Mouse (Mus musculus): ENCODE measurements around the gene Sema7a. TPM values are rescaled to one million over a fixed set of nuclear protein-coding genes. Genes with fewer than 3 reads are reported as not detected.

The Sema7a gene
- polyA plus RNA-seq, 1 experiment from 2014 or later, result 0.64 TPM

GRCm38 (mm10) chr9:57955764-57956163 lies 15.9 kb downstream of the Sema7a start:
- WGBS, result 89% methylated on average over 6 of the region's 6 CpGs
- Histone ChIP-seq H3K9me3 (no peaks in the 10 kb centered on the region), H3K4me1 (peaks cover 7% of the 10 kb centered on the region), H3K27ac (replicated peaks) (no peak overlapping the region), H3K4me2 (replicated peaks) (no peak overlapping the region), H3K4me3 (no peak overlapping the region), H3K36me3 (peaks cover 24% of the 10 kb centered on the region), H3K27me3 (0 out of 2 replicates have a peak, but pooled peaks cover 11% of the 10 kb centered on the region), H3K9ac (replicated peaks) (no peak overlapping the region)
- no peak for ATAC-seq (ENCODE audit: low FRiP score, low read depth)

- 86% methylated on average over 9 of the region's 9 CpGs for WGBS
- Histone ChIP-seq H3K27me3 (0 out of 2 replicates have a peak, but pooled peaks cover 5% of the 10 kb centered on the region), H3K9me3 (no peaks in the 10 kb centered on the region), H3K27ac (replicated peaks) (no peak overlapping the region), H3K9ac (replicated peaks) (no peak overlapping the region), H3K4me1 (peaks cover 2% of the 10 kb centered on the region), H3K4me3 (no peak overlapping the region), H3K4me2 (replicated peaks) (no peak overlapping the region), H3K36me3 (peaks cover 29% of the 10 kb centered on the region)
- no peak for ATAC-seq (ENCODE audit: low FRiP score, low read depth)
Measured at GRCm38 (mm10) chr9:57956196-57956837, 16.4 kb downstream of the Sema7a start.

GRCm38 (mm10) chr9:57956838-57957236 lies 16.9 kb downstream of the Sema7a start:
- Histone ChIP-seq H3K9ac (replicated peaks) (no peak overlapping the region), H3K9me3 (no peaks in the 10 kb centered on the region), H3K27me3 (no peaks in the 10 kb centered on the region), H3K27ac (replicated peaks) (no peak overlapping the region), H3K4me3 (no peak overlapping the region), H3K36me3 (peaks cover 32% of the 10 kb centered on the region), H3K4me2 (replicated peaks) (no peak overlapping the region), H3K4me1 (peaks cover 6% of the 10 kb centered on the region; the same call in 1 of the 2 replicates)
- 83% methylated on average over 5 of the region's 5 CpGs for whole genome bisulfite sequencing
- no peak for ATAC-seq (ENCODE audit: low FRiP score, low read depth)

GRCm38 (mm10) chr9:57958615-57959014 lies 18.7 kb downstream of the Sema7a start:
- no peak for ATAC-seq (ENCODE audit: low FRiP score, low read depth)
- H3K4me2 ChIP-seq (replicated peaks), result no peak overlapping the region
- H3K4me3 ChIP-seq, result no peak overlapping the region
- peaks cover 6% of the 10 kb centered on the region; the same call in 1 of the 2 replicates for H3K4me1 ChIP-seq
- no peaks in the 10 kb centered on the region for H3K27me3 ChIP-seq
- 72% methylated on average over 1 of the region's 1 CpGs for WGBS
- H3K36me3 ChIP-seq, result peaks cover 32% of the 10 kb centered on the region
- no peaks in the 10 kb centered on the region for H3K9me3 ChIP-seq
- H3K27ac ChIP-seq (replicated peaks), result no peak overlapping the region
- no peak overlapping the region for H3K9ac ChIP-seq (replicated peaks)

- Histone ChIP-seq H3K4me2 (replicated peaks) (no peak overlapping the region), H3K36me3 (peaks cover 32% of the 10 kb centered on the region), H3K27ac (replicated peaks) (no peak overlapping the region), H3K9me3 (no peaks in the 10 kb centered on the region), H3K4me3 (no peak overlapping the region), H3K4me1 (peaks cover 10% of the 10 kb centered on the region), H3K27me3 (no peaks in the 10 kb centered on the region), H3K9ac (replicated peaks) (no peak overlapping the region)
- no peak for ATAC-seq (ENCODE audit: low FRiP score, low read depth)
- 77% methylated on average over 10 of the region's 10 CpGs for WGBS
Measured at GRCm38 (mm10) chr9:57959399-57959798, 19.5 kb downstream of the Sema7a start.

- Histone ChIP-seq H3K4me1 (peaks cover 12% of the 10 kb centered on the region), H3K9me3 (no peaks in the 10 kb centered on the region), H3K9ac (replicated peaks) (no peak overlapping the region), H3K36me3 (peaks cover 32% of the 10 kb centered on the region), H3K27me3 (no peaks in the 10 kb centered on the region; the same call in 1 of the 2 replicates), H3K27ac (replicated peaks) (no peak overlapping the region), H3K4me2 (replicated peaks) (no peak overlapping the region), H3K4me3 (no peak overlapping the region)
- no peak for ATAC-seq (ENCODE audit: low FRiP score, low read depth)
- WGBS, result 90% methylated on average over 17 of the region's 17 CpGs
Measured at GRCm38 (mm10) chr9:57959886-57960866, 20.3 kb downstream of the Sema7a start.

- Histone ChIP-seq H3K4me1 (peaks cover 12% of the 10 kb centered on the region), H3K9me3 (no peaks in the 10 kb centered on the region), H3K4me2 (replicated peaks) (no peak overlapping the region), H3K27ac (replicated peaks) (peak overlapping the region; percentile 39; the same call in 1 of the 2 replicates), H3K4me3 (no peak overlapping the region), H3K27me3 (no peaks in the 10 kb centered on the region; the same call in 1 of the 2 replicates), H3K9ac (replicated peaks) (no peak overlapping the region), H3K36me3 (peaks cover 24% of the 10 kb centered on the region)
- WGBS, result 87% methylated on average over 15 of the region's 15 CpGs
- no peak for ATAC-seq (ENCODE audit: low FRiP score, low read depth)
Measured at GRCm38 (mm10) chr9:57961226-57961625, 21.3 kb downstream of the Sema7a start.

GRCm38 (mm10) chr9:57961863-57962778 lies 22.2 kb downstream of the Sema7a start:
- Histone ChIP-seq H3K36me3 (peaks cover 22% of the 10 kb centered on the region), H3K9me3 (no peaks in the 10 kb centered on the region), H3K4me1 (peaks cover 12% of the 10 kb centered on the region), H3K27ac (replicated peaks) (no peak overlapping the region), H3K9ac (replicated peaks) (no peak overlapping the region), H3K4me2 (replicated peaks) (no peak overlapping the region), H3K4me3 (no peak overlapping the region), H3K27me3 (no peaks in the 10 kb centered on the region; the same call in 1 of the 2 replicates)
- WGBS, result 70% methylated on average over 17 of the region's 17 CpGs
- no peak for ATAC-seq (ENCODE audit: low FRiP score, low read depth)

GRCm38 (mm10) chr9:57963249-57963997 lies 23.5 kb downstream of the Sema7a start:
- no peak overlapping the region for H3K4me3 ChIP-seq
- ATAC-seq (ENCODE audit: low FRiP score, low read depth), result no peak
- H3K9ac ChIP-seq (replicated peaks), result no peak overlapping the region
- no peaks in the 10 kb centered on the region; the same call in 1 of the 2 replicates for H3K27me3 ChIP-seq
- WGBS, result 83% methylated on average over 4 of the region's 4 CpGs
- H3K27ac ChIP-seq (replicated peaks), result no peak overlapping the region
- H3K9me3 ChIP-seq, result no peaks in the 10 kb centered on the region
- peaks cover 19% of the 10 kb centered on the region; the same call in 1 of the 2 replicates for H3K36me3 ChIP-seq
- H3K4me1 ChIP-seq, result peaks cover 12% of the 10 kb centered on the region
- no peak overlapping the region for H3K4me2 ChIP-seq (replicated peaks)

- H3K27ac ChIP-seq (replicated peaks), result no peak overlapping the region
- H3K4me2 ChIP-seq (replicated peaks), result no peak overlapping the region
- no peaks in the 10 kb centered on the region; the same call in 1 of the 2 replicates for H3K27me3 ChIP-seq
- no peaks in the 10 kb centered on the region for H3K9me3 ChIP-seq
- WGBS, result 58% methylated on average over 5 of the region's 5 CpGs
- peaks cover 12% of the 10 kb centered on the region for H3K4me1 ChIP-seq
- H3K36me3 ChIP-seq, result peaks cover 19% of the 10 kb centered on the region; the same call in 1 of the 2 replicates
- no peak for ATAC-seq (ENCODE audit: low FRiP score, low read depth)
- H3K4me3 ChIP-seq, result no peak overlapping the region
- H3K9ac ChIP-seq (replicated peaks), result no peak overlapping the region
Measured at GRCm38 (mm10) chr9:57963998-57964395, 24.1 kb downstream of the Sema7a start.
